Mouse (Mus musculus) spleen, postnatal 14 days (tissue): ENCODE measurements around the gene Tmem238l.

ENCODE experiments used
- DNase-seq, 2 experiments: peaks; one replicate each; pipeline ENCODE4 v3.0.0; 2021 to 2022; ENCODE audit warnings: low spot score in 2 of 2

Tmem238l gene

DNA sequence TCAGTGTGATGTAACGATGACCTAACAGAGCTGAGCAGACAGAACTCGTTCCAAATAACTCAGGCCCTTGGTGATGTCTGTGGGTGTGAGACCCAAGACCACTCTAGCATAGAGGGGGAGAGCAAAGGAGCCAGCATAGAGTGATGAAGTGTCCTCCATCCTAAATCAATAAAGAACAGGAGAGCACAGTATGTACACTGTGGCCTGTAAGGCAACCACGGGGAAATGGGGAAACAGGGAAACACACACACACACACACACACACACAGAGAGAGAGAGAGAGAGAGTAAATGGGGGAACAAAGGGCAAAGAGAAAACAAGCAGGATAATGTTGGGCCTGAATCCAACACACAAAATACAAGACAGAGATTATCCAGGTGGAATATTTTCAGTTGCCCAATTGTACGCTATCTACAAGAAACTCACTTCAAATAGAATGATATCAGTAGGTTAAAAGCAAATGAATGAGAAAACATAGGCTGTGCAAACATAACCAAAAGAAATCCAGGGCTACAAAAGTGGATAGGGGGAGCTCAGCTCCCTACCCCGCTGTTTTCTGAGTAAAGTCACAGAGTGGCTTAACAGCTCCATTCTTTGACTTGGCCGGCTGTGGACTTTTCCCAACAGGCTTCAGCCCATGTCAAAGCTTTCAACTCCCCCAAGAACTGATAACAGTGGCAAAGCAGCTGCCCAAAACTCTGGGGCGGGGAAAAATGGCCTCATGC is 19.3 kb downstream of the Tmem238l start:
- no peak for DNase-seq

GRCm38 (mm10) chr11:66981336-66982115 is 25.1 kb downstream of the Tmem238l start:
- no peak for DNase-seq

- DNase-seq: peak in 1 of 2 experiments; percentile 31
Measured at GRCm38 (mm10) chr11:66982794-66983193, 26.4 kb downstream of the Tmem238l start.

DNA sequence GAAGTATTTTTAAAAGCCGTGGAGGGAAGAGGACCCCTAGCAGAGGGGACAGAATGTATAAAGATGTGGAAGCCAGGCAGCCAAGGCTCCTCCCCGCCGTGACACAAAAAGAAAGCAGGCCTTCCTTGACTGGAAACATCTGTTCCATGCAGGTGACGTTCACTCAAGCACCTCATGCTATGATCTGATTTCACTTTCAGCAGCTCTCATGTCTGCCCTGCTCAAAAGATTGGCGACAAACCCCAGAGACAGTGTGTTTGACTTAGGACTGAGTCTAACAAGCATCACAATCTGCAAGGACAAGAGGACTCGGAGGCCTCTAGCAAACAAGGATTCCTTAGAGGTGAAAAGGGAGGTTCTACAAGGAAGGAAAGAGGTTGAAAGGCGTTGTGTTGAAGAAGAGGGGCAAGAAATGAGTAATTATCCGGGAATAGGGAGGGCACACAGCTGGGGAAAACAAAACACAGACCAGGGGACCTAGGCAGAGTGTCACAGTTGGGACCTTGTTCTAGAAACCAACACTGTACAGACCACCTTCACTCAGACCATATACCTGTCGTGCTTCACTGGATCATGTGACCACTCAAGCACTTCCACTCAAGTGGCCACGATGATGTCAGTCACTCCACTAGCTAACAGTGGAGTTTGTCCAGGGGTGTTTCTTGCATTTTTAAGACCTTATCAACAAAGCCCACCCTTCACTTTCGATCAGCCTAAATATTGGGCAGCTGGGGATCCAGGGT is 27.2 kb downstream of the Tmem238l start:
- DNase-seq: no peak

GRCm38 (mm10) chr11:66984165-66985135 is 28.0 kb downstream of the Tmem238l start:
- peak; percentile 27 to 49 for DNase-seq

DNA sequence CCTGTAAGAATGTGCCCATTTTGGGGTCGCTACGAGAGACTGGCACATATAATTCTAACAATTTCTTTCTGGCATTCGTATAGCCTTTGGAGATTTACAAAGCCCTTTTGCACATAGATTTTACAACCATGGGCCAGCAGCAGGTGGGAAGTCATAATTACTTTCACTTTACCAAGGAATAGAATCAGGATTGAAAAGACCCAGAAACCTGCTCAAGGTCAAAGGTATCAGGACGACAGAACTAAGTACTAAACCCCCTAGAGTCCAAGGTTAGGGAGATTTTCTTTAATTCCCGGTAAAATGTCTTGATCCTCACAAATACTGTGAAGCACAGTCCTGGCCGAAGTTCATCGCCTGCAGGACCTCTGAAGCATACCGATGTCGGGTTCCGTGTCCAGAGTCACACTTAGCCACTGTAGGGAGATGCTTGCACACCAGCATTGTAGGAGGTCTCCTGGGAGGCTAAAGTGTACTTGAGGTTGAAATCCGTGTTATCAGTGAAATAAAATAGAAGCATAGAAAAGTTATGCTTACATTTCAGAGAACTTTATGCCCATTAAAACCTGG is 28.8 kb downstream of the Tmem238l start:
- DNase-seq: no peak

GRCm38 (mm10) chr11:66992150-66992549 is 35.7 kb downstream of the Tmem238l start:
- no peak for DNase-seq

- no peak for DNase-seq
Measured at GRCm38 (mm10) chr11:66993674-66994073, 37.2 kb downstream of the Tmem238l start.

DNA sequence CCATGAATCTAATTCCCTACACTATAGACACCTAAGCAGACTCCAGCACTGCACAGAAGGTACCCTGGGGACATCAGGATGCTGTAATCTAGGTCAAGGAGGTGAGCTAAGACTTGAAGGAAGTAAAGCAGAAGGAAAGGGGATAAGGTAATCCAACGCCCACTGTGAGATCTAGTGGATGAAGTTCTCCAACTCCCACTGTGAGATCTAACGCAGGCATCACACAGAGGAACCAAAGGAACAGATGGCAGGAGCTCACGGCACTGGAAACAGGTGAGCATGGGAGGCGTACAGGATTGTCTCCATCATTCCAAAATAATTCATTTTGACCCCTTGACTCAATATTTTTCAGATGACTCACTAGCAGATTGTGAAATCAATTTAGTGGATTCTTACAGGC is 40.0 kb downstream of the Tmem238l start:
- no peak for DNase-seq

- no peak for DNase-seq
Measured at GRCm38 (mm10) chr11:66998467-66999403, 42.3 kb downstream of the Tmem238l start.

GRCm38 (mm10) chr11:67000671-67001070 is 44.2 kb downstream of the Tmem238l start:
- DNase-seq: no peak

DNA sequence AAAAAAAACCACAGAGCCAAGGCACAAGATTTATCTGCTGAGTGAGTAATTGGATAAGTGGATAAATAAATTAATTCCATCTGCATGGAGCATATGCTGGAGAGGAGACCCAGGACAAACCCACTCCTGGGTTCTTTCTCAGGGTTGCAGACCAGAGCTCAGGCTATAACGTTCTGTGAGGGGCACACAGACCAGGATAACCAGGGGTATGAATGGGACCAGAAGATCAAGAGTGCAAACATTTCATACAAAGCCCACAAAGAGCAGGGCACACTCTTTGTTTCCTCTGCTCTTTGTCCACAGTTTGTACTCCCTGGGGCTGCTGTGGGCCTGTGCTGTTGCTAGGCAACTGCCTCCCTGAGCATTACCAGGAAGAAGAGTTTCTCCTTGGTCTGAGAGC is 45.3 kb downstream of the Tmem238l start:
- no peak for DNase-seq

DNA sequence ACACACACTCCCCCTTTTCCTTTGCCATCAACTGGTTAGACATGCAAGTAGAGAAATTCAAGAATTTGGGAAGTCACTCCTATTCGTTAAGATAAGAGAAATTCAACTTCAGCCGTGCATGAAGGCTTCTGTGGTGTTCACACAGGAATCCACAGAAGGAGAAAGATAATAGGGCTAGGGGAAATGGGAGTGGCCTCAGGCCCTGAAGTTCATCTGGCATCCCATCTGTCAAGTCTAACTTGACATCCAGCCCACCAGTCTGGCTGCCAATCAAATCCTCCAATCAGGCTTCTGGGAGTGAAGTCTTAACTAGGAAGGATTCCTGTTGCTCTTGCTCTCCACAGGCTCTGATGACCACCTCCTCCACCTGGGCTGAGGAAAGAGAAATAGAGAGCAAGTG is 46.5 kb downstream of the Tmem238l start:
- no peak for DNase-seq

- no peak for DNase-seq
Measured at GRCm38 (mm10) chr11:67007961-67008360, 51.5 kb downstream of the Tmem238l start.

DNA sequence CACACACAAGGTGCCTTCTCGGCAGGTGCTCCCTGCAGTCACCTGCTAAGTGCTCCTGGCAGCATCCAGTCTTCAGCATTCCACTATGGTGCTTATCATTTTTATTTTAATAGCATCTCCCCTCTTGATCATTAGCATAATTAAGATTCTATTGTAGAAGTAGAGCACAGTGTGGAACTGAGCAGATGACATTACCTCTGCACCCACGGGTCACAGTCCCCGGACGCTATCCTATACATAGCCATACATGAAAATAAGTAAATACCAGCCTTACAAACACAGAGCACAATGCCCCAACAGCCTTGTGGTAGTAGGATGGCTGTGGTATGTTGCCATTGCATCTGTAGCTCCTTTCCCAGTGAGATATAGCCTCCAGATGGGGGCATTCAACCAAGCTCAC is 52.1 kb downstream of the Tmem238l start:
- DNase-seq: no peak

DNA sequence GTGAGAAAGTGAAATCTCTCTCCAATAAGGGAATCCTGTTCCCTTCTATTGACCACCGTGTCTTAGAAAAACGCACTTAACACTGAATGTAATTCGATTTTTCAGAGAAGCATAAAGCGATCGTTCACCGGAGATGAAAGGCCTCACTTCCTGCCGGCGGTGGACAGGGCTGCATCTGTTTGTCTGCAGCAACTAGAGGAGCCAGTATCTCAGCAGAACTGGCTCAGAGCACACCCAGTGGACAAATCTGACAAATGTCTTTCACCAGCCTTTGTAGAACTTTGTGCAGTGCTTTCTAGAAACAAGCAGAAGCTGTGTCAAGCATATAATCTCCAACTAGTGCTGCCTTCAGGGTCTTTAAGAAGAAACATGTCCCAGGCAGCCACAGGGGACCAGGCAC is 54.0 kb downstream of the Tmem238l start:
- no peak for DNase-seq

DNA sequence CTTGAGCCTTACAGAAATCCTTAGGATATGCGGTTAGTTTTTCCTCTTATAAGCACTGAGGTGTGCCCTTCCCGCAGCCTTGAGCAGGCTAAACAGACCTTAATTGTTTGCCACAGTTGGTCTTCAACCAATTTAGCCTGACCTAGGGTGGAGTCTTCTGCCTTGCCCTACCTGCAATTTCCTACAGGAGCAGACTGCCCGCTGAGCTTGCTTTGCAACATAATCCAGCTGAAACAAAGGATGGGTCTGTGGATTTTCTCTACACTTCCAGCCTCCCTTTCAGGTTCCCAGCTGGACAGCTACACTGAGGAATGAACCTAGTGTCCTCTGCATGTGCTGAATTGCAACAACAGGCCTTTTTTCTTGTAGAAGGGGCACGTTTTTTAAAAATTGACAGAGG is 55.2 kb downstream of the Tmem238l start:
- DNase-seq: no peak
